Mouse (Mus musculus) heart, postnatal 0 days (tissue): ENCODE measurements around the gene Pim3.

Experiments used
- CTCF ChIP-seq: IDR thresholded peaks from 2 replicates; pipeline ENCODE4 v1.5.1; 2016; ENCODE audit warnings: antibody characterized with exemption, control low read depth, low read depth
- EP300 ChIP-seq: IDR thresholded peaks from 2 replicates; pipeline ENCODE4 v1.6.1; 2016; ENCODE audit warnings: antibody characterized with exemption, low read depth

GRCm38 (mm10) chr15:88857361-88857760 lies 4.6 kb upstream of the Pim3 start:
- TF ChIP-seq EP300: no peak
- no peak for TF ChIP-seq CTCF
